Comparison of ENCODE assay signal across 8 mouse cellular contexts in genomic region chr14:31640890-31641505, GRCm38 (mm10). TPM values are rescaled to one million over a fixed set of nuclear protein-coding genes. Genes with fewer than 3 reads are reported as not detected.
DNase-seq lines count a peak whose midpoint lies in the region; ATAC-seq lines count a peak whose summit lies in the region.

Gene Btd (plus strand): TSS chr14:31641028.
Gene Hacl1 (minus strand): TSS chr14:31641286.

- H3K4me3 ChIP-seq in hindbrain, embryonic 10.5 days, result peak within 1 kb of the TSS; percentile 77

- H3K9me3 ChIP-seq in hindbrain, embryonic 10.5 days, result no peaks in the 10 kb centered on the region

- WGBS in hindbrain, embryonic 10.5 days, result under 1% methylated on average over 30 of the region's 30 CpGs

- peak; percentile 99 for ATAC-seq in frontal cortex, adult (ENCODE audit: low TSS enrichment)

- H3K4me1 ChIP-seq in hindbrain, embryonic 10.5 days (replicated peaks), result peaks cover 17% of the 10 kb centered on the region

- H3K27ac ChIP-seq in hindbrain, embryonic 10.5 days, result peak within 1 kb of the TSS; percentile 93

- H3K36me3 ChIP-seq in hindbrain, embryonic 10.5 days, result no peaks in the 10 kb centered on the region

- DNase-seq in Muller cell, postnatal 12 days (ENCODE audit: inconsistent ontology term), result peak; percentile 95
- DNase-seq in cerebellum, adult 9-10 months, result peak; percentile 88
- DNase-seq in hindbrain, embryonic 10.5 days (ENCODE audit: low spot score), result peak; percentile 89
- DNase-seq in layer of hippocampus, postnatal 14 days (ENCODE audit: low spot score in 2 of 2), result peak; percentile 91 to 92
- DNase-seq in lung, postnatal 14 days, result peak; percentile 86
- peak; percentile 75 for DNase-seq in retina, adult 2 months (ENCODE audit: low read depth, low spot score)
- DNase-seq in thymus, postnatal 36 days, result peak; percentile 87 to 91

- no peaks in the 10 kb centered on the region for H3K27me3 ChIP-seq in hindbrain, embryonic 10.5 days (ENCODE audit: insufficient read depth, poor library complexity, severe bottlenecking)

RNA-seq across cellular contexts. Expression of gene Btd, which starts in this region (rescaled TPM):
- polyA plus RNA-seq in hindbrain, embryonic 10.5 days (2016; fragmentation: Nextera tagmentation; extraction: Ambion mirVana), result 14.0 and 14.3 TPM in 2 replicates
- total RNA-seq in layer of hippocampus, postnatal 14 days (2021), result 10 to 100 TPM; 11.0 to 11.2 TPM

RNA-seq across cellular contexts. Expression of gene Hacl1, which starts in this region (rescaled TPM):
- 8.2 and 8.8 TPM in 2 replicates for polyA plus RNA-seq in hindbrain, embryonic 10.5 days (2016; fragmentation: Nextera tagmentation; extraction: Ambion mirVana)
- total RNA-seq in layer of hippocampus, postnatal 14 days (2021), result 1 to 10 TPM; 7.7 to 9.9 TPM

Comparison
In these comparisons a context has a peak if more than half of its experiments do, and no peak if none do; other contexts are left out.
1. Peak in every context shown above with its lines: DNase-seq, ATAC-seq, H3K4me3 ChIP-seq and H3K27ac ChIP-seq.